Mouse (Mus musculus) retina, embryonic 14.5 days (tissue): ENCODE results near the gene Cideb.

Experiments used
- DNase-seq: peaks from one replicate; pipeline ENCODE4 v3.0.0-alpha.2; 2015; ENCODE audit warnings: low spot score

The Cideb gene

DNA sequence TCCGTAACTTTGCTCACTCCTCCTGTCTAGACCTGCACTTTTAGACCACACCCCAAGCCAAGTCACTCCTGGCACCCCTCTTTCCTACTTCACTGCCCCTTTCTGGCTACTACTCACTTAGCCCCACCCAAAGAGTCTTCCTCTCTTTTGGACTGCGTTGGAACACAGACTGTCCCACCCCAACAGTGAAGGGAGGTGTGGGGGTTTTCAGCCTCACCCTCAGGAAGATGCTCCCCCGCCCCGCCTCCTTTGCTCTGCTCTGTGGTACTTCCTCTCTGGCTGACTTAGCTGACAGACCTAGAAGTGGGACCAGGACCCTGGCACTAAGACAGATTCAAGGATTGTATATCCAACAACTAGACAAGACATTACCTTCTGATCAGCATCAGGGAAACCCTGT is 7.4 kb upstream of the Cideb start, which contains the start of gene Ltb4r1:
Gene Ltb4r1 (plus strand): TSS at position 267 of the 400 bp plus-strand sequence.
- DNase-seq: no peak

- no peak for DNase-seq
Observed at GRCm38 (mm10) chr14:55763166-55763565, 4.9 kb upstream of the Cideb start.

- DNase-seq: peak; percentile 67
Observed at GRCm38 (mm10) chr14:55762001-55762821, 4.0 kb upstream of the Cideb start.

DNA sequence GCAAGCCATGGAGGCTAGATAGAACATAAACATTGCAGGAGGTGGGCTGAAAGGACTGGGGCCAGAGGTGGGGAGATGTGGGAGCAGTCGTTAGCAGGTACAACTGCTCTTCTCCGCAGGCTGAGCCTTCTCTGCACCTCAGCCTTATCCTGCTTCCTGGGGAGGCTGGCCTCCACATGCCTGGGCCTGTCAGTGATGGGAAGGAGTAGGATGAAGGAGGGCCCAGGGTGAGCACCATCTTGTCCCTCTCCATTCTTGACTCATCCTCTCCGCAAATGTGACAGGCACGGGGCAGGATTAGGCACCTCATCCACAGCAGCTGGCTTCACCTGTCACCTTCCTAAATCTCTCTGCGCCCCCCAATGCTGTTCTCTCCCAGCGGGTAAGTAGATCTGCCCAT is 2.9 kb upstream of the Cideb start, which contains the start of gene Ltb4r2:
Gene Ltb4r2 (plus strand): TSS at position 266 of the 400 bp plus-strand sequence.
- no peak for DNase-seq

DNA sequence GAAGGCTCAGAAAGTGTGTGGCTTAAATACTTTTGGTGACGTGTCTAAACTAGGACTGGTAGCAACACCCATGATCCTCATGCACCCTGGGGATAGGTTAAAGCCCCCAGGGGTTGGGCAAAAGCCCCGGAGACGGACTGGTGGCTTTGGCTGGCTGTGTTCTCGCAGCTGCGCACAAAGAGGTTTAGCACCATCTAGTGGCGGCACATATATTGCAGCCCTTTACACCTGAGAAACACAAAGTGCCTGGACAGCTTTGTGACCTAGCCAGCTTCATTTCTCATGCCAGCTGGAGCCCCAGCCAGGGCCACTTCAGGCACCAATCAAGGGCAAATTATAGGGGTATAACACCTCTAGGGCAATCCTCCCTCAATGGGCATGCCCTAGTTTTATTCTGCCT is 1.9 kb upstream of the Cideb start:
- peak; percentile 91 for DNase-seq

DNA sequence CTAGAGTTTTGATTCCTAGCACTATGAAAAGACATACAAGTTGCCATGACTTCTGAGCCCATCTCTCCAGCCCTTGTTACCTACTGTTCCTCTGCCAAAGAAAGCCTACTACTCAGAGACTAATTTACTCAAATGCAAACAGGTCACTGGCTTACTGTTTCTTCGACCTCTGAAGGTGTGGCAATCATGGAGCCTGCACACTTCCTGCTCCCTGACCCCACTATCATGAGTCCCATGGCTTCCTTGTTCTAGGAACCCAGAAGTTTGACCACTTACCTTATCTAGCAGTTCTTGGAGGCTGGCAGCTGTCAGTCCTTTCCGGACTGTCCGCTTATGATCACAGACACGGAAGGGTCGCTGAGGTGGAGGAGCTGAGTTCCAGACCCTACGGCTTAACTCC is 692 bp downstream of the Cideb start:
- no peak for DNase-seq

DNA sequence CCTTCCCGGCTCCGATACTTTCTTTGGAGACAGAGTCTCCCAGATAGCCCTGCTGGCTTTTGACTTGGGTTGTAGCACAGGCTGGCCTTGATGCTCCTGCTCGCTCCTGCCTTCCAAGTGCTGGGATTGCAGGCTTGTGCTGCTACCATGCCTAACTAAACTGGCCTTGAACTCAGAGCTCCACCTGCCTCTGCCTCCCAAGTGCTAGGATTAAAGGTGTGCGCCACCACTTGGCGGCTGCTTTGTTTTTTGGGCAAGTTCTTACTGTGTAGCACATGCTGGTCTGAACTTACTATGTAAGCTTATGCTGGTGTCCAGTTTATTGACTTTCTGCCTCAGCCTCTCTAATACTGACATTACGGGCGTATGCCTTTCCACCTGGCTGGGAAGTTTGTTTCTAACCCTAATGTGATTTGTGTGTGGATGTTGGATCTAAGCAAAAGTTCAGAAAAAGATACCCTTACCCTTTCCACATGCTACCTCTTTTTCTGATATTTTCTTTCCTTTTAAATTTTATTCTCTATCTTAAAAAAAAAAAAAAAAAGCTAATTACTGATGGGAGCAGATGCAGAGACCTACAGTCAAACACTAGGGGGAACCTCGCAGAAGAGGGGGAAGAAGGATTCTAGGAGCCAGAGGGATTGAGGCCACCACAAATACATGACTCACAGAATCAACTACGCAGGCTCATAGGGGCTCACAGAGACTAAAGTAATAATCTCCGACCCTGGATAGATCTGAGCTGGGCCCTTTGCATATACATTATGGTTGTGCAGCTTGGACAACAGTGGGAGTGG is 11.0 kb downstream of the Cideb start:
- DNase-seq: no peak

DNA sequence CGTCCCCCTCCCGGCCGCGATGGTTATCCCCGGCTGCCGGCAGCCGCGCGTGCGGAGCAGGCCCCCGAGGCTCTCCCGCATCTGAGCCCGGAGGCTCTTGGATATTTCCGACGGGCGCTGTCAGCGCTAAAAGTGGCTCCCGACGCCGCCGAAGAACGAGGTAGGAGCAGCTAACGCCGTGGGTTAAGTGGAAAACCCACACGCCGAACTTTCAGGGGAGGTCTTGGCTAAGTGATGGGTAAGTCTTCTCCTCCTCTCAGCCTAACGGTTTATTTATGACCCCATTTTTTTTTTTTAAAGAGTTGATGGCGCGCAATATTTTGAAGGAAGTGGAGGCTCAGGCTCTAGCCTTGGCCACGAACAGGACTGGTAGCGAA is 12.4 kb downstream of the Cideb start:
- no peak for DNase-seq

GRCm38 (mm10) chr14:55745180-55745860 is 12.9 kb downstream of the Cideb start, which contains the start of the genes Dhrs1 and Nop9:
Dhrs1 (minus strand) TSS chr14:55745690.
Nop9 (plus strand) TSS chr14:55745693.
- DNase-seq: peak; percentile 84

- DNase-seq: peak; percentile 95
Observed at GRCm38 (mm10) chr14:55743711-55744110, 14.5 kb downstream of the Cideb start.

- no peak for DNase-seq
Observed at GRCm38 (mm10) chr14:55737086-55737687, 21.1 kb downstream of the Cideb start.

DNA sequence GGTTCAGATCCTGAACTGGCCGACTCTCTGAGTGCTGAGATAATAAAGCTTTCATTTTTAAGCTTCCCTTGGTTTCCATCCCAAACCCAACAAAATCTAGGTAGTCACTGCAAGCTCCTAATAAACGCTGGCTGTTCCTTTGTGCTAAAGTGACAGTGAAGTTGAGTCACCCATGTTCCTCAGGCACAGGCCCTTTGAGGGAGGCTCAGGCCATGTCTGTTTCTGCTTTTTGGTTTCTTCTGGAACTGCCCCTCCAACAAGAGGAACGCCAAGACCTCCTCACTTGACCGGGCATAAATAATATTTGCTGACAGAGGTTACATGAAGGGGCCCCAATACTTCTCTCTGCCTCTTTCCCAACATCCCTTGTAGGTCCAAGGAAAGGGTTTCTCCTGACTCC is 22.5 kb downstream of the Cideb start:
- no peak for DNase-seq

DNA sequence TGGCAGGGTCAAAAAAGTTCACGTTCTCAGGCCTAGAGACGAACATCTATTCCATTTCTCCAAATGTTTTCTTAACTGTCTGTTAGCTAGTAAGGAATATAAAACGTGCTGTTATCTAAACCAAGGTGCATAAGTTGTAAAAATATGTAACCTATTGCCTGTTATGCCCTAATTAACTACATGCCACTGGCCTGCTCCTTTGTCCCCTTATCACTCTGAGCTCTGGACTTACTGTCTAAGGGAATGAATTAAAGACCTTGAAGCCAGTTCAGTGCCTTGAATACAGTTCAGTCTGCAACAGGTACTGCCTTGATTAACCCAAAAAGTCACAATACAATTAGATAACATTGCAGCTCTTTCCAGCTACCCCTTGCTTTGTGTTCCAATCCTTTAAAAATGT is 22.9 kb downstream of the Cideb start:
- no peak for DNase-seq

DNA sequence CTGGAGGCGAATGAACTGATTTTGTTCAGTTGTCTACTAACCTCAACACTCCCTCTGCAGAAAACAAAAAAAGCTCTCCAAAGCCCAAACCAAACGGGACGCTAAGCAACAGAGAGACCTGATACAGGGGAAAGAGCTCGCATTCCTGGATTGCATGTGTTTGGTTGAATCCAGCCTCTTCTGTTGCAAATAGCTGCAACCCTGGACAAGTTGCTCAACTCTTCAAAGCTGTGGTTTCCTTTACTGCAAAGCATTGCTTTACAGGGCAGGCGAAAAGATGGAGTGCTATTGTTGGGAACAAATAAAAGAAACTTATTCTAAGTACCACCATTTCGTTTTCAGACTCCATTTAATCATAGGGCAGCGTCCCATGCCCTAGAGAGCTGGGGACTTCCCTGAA is 23.4 kb downstream of the Cideb start:
- no peak for DNase-seq

DNA sequence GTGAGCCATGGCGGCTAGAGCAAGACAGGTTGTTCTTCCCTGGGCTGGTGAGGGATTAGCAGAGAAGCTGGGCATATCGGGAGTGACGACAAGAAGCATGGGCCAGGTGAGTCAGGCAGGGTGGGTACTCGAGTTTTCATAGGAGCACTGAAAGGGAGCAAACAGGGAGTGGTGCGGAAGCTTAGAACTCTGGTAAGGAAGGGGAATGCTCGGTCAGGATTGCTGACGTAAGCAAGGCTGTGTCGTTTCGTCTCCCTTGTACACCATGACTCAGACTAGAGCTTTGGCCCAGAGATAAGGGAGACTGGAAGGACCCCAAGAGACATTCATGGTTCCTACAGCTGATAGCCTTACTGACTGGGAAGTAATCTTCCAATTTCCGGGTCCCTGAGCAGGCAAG is 24.4 kb downstream of the Cideb start:
- no peak for DNase-seq

DNA sequence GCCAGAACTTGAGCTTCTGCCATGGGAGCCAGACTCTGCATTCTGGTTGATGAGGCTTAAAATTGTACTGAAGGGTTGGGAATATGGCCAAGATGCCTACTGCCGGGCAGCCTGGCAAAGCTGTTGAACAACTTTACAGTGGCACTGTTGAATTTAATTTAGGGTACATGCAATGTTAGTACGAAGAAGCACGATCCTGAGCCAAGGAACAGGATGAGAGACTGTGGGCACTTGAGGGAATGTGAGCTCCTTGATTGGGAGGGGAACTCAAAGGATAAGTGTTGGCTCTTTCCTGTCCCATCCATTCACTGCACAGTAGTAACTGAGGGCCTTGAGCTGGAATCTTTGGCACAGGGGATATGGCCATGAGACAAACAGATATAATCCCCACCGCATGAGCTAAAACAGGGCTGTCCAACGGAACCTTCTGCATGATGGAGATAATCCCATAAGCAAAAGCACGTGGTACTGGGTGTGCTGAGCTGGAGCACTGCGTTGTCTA is 27.7 kb downstream of the Cideb start:
- no peak for DNase-seq

- DNase-seq: no peak
Observed at GRCm38 (mm10) chr14:55730116-55730515, 28.1 kb downstream of the Cideb start.

- DNase-seq: no peak
Observed at GRCm38 (mm10) chr14:55727889-55728685, 30.2 kb downstream of the Cideb start.

GRCm38 (mm10) chr14:55726261-55726660 is 32.0 kb downstream of the Cideb start:
- no peak for DNase-seq

- no peak for DNase-seq
Observed at GRCm38 (mm10) chr14:55724411-55724871, 33.8 kb downstream of the Cideb start.

GRCm38 (mm10) chr14:55723433-55723832 is 34.8 kb downstream of the Cideb start:
- DNase-seq: no peak
